Mouse (Mus musculus) testis, adult 2 months (tissue): ENCODE data around the gene Slc4a4. TPM values are rescaled to one million over a fixed set of nuclear protein-coding genes. Genes with fewer than 3 reads are reported as not detected.

Experiments used
- H3K27ac ChIP-seq: fragments of 200-500 bp; 2 replicates; pipeline ENCODE4 v1.5.1; 2012; ENCODE audit warnings: low read depth, low read length; ENCODE audit not compliant: control insufficient read depth, insufficient read depth
- H3K27me3 ChIP-seq: fragments of 200-500 bp; 2 replicates; pipeline ENCODE4 v1.6.1; 2012; ENCODE audit warnings: mild to moderate bottlenecking, low read length, moderate library complexity; ENCODE audit not compliant: control insufficient read depth, insufficient read depth
- H3K36me3 ChIP-seq: fragments of 200-500 bp; 2 replicates; pipeline ENCODE4 v1.6.1; 2012; ENCODE audit warnings: mild to moderate bottlenecking, low read length; ENCODE audit not compliant: control insufficient read depth, insufficient read depth
- H3K4me1 ChIP-seq: fragments of 200-500 bp; 2 replicates; pipeline ENCODE4 v1.6.1; 2012; ENCODE audit warnings: low read length; ENCODE audit not compliant: control insufficient read depth, insufficient read depth
- H3K4me3 ChIP-seq: fragments of 200-500 bp; 2 replicates; pipeline ENCODE4 v1.5.1; 2012; ENCODE audit warnings: low read depth, mild to moderate bottlenecking, low read length, moderate library complexity, mixed read lengths; ENCODE audit not compliant: control insufficient read depth
- CTCF ChIP-seq: fragments of 200-500 bp; IDR thresholded peaks from 2 replicates; pipeline ENCODE4 v1.5.1; 2012; ENCODE audit warnings: low read depth, mild to moderate bottlenecking, inconsistent platforms, low read length, moderate library complexity; ENCODE audit not compliant: control insufficient read depth, insufficient read depth, insufficient replicate concordance
- POLR2A ChIP-seq: fragments of 200-500 bp; IDR thresholded peaks from 2 replicates; pipeline ENCODE4 v1.6.1; 2012; ENCODE audit warnings: low read depth, mild to moderate bottlenecking, inconsistent platforms, low read length, moderate library complexity; ENCODE audit not compliant: control insufficient read depth
- polyA plus RNA-seq: library from polyadenylated mRNA; depleted of rRNA; stranded (reverse); fragments of >200 nt; gene quantifications from 2 replicates; pipeline ENCODE4 v1.2.3, GENCODE M21; 2012

Slc4a4 gene
- polyA plus RNA-seq, 1 experiment: 0.38 TPM

- TF ChIP-seq POLR2A (no peak), CTCF (no peak)
- Histone ChIP-seq H3K36me3 (no peaks in the 10 kb centered on the region), H3K27ac (no peak overlapping the region), H3K27me3 (no peaks in the 10 kb centered on the region), H3K4me3 (no peak overlapping the region), H3K4me1 (no peaks in the 10 kb centered on the region)
These were observed 149.5 kb downstream of the Slc4a4 start for GRCm38 (mm10) chr5:89036147-89036546.

- no peaks in the 10 kb centered on the region for H3K4me1 ChIP-seq
- no peaks in the 10 kb centered on the region for H3K27me3 ChIP-seq
- no peaks in the 10 kb centered on the region for H3K36me3 ChIP-seq
- TF ChIP-seq CTCF (no peak), POLR2A (no peak)
- no peak overlapping the region for H3K4me3 ChIP-seq
- no peak overlapping the region for H3K27ac ChIP-seq
These were observed 154.2 kb downstream of the Slc4a4 start for GRCm38 (mm10) chr5:89040814-89041213.

GRCm38 (mm10) chr5:89043846-89044245 is 157.2 kb downstream of the Slc4a4 start:
- Histone ChIP-seq H3K4me3 (no peak overlapping the region), H3K4me1 (no peaks in the 10 kb centered on the region), H3K27me3 (no peaks in the 10 kb centered on the region), H3K27ac (no peak overlapping the region), H3K36me3 (no peaks in the 10 kb centered on the region)
- no peak for TF ChIP-seq CTCF
- TF ChIP-seq POLR2A: no peak

GRCm38 (mm10) chr5:89044801-89045200 is 158.2 kb downstream of the Slc4a4 start:
- Histone ChIP-seq H3K27me3 (no peaks in the 10 kb centered on the region), H3K27ac (no peak overlapping the region), H3K36me3 (no peaks in the 10 kb centered on the region), H3K4me3 (no peak overlapping the region), H3K4me1 (no peaks in the 10 kb centered on the region)
- no peak for TF ChIP-seq POLR2A
- TF ChIP-seq CTCF: no peak

- Histone ChIP-seq H3K27ac (no peak overlapping the region), H3K4me3 (no peak overlapping the region), H3K36me3 (no peaks in the 10 kb centered on the region), H3K4me1 (no peaks in the 10 kb centered on the region), H3K27me3 (no peaks in the 10 kb centered on the region)
- TF ChIP-seq CTCF (no peak), POLR2A (no peak)
These were observed 165.0 kb downstream of the Slc4a4 start for GRCm38 (mm10) chr5:89051577-89051976.

GRCm38 (mm10) chr5:89052230-89052629 is 165.6 kb downstream of the Slc4a4 start:
- Histone ChIP-seq H3K27ac (no peak overlapping the region), H3K36me3 (no peaks in the 10 kb centered on the region), H3K4me1 (no peaks in the 10 kb centered on the region), H3K27me3 (no peaks in the 10 kb centered on the region), H3K4me3 (no peak overlapping the region)
- TF ChIP-seq CTCF (no peak), POLR2A (no peak)

GRCm38 (mm10) chr5:89055656-89056055 is 169.0 kb downstream of the Slc4a4 start:
- Histone ChIP-seq H3K4me3 (no peak overlapping the region), H3K27me3 (no peaks in the 10 kb centered on the region), H3K36me3 (no peaks in the 10 kb centered on the region), H3K27ac (no peak overlapping the region), H3K4me1 (no peaks in the 10 kb centered on the region)
- TF ChIP-seq CTCF: no peak
- TF ChIP-seq POLR2A: no peak

- H3K4me1 ChIP-seq: no peaks in the 10 kb centered on the region
- no peak overlapping the region for H3K27ac ChIP-seq
- TF ChIP-seq CTCF (no peak), POLR2A (no peak)
- no peaks in the 10 kb centered on the region for H3K27me3 ChIP-seq
- H3K36me3 ChIP-seq: no peaks in the 10 kb centered on the region
- H3K4me3 ChIP-seq: no peak overlapping the region
These were observed 169.8 kb downstream of the Slc4a4 start for GRCm38 (mm10) chr5:89056370-89056769.
